Mouse (Mus musculus): ENCODE measurements around the gene Nav2. TPM values are rescaled to one million over a fixed set of nuclear protein-coding genes. Genes with fewer than 3 reads are reported as not detected.

Nav2 gene
- polyA plus RNA-seq, 1 experiment: 46.2 TPM

- peaks cover 12% of the 10 kb centered on the region for H3K4me1 ChIP-seq (replicated peaks; ENCODE audit: control insufficient read depth, insufficient read depth, low read length)
- H3K4me3 ChIP-seq (ENCODE audit: control insufficient read depth, insufficient read depth, low read length): no peak within 1 kb of the TSS
- TF ChIP-seq CTCF (IDR thresholded peaks at IDR 0.05; ENCODE audit: borderline replicate concordance, control insufficient read depth, extremely low read depth, insufficient read depth, low read length, poor library complexity) (no peak), POLR2A (IDR thresholded peaks at IDR 0.05; ENCODE audit: control insufficient read depth, extremely low read depth, insufficient read depth, low read length, poor library complexity) (no peak)
- no peak within 1 kb of the TSS for H3K27ac ChIP-seq (ENCODE audit: control insufficient read depth, insufficient read depth, low read length)
- H3K27me3 ChIP-seq (ENCODE audit: control insufficient read depth, insufficient read depth, low read length): peaks cover 26% of the 10 kb centered on the region
- 13% methylated on average over 33 of the region's 33 CpGs for WGBS
- no peaks in the 10 kb centered on the region for H3K36me3 ChIP-seq (ENCODE audit: control insufficient read depth, insufficient read depth, low read length)
- no peak for DNase-seq
Observed at GRCm38 (mm10) chr7:49636491-49637115, 728.1 kb downstream of the Nav2 start, which contains the start of gene Dbx1. Gene Dbx1 (minus strand): TSS chr7:49636849.

DNA sequence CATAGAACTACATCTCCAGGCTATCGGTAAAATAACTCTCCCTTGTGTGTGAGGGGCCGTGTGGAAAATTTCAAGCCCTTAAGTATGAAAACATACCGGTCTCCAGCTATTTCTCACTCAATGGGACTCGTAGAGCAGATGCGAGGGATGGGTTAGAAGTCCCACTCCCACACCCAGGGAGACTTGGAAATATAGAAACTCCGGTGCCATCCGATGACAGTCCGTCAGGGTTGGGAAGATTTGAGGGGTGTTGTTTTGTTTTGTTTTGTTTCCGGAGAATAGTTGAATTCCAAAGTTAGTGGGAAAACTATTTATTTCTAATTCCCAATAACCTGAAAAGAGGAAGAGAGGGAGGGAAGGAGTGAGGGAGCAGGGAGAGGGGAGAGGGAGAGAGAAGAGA, 728.8 kb downstream of the Nav2 start:
- H3K27me3 ChIP-seq (ENCODE audit: control insufficient read depth, insufficient read depth, low read length): peaks cover 22% of the 10 kb centered on the region
- no peak for DNase-seq

GRCm38 (mm10) chr7:49637851-49638663, 729.5 kb downstream of the Nav2 start:
- no peak overlapping the region for H3K27ac ChIP-seq (ENCODE audit: control insufficient read depth, insufficient read depth, low read length)
- TF ChIP-seq CTCF (IDR thresholded peaks at IDR 0.05; ENCODE audit: borderline replicate concordance, control insufficient read depth, extremely low read depth, insufficient read depth, low read length, poor library complexity): no peak
- TF ChIP-seq POLR2A (IDR thresholded peaks at IDR 0.05; ENCODE audit: control insufficient read depth, extremely low read depth, insufficient read depth, low read length, poor library complexity): no peak
- no peaks in the 10 kb centered on the region for H3K36me3 ChIP-seq (ENCODE audit: control insufficient read depth, insufficient read depth, low read length)
- H3K4me1 ChIP-seq (replicated peaks; ENCODE audit: control insufficient read depth, insufficient read depth, low read length): peaks cover 12% of the 10 kb centered on the region
- H3K27me3 ChIP-seq (ENCODE audit: control insufficient read depth, insufficient read depth, low read length): peaks cover 20% of the 10 kb centered on the region
- DNase-seq: no peak
- WGBS: 11% methylated on average over 21 of the region's 21 CpGs
- no peak overlapping the region for H3K4me3 ChIP-seq (ENCODE audit: control insufficient read depth, insufficient read depth, low read length)

More for the DNA sequence above, 728.8 kb downstream of the Nav2 start:
- Histone ChIP-seq H3K4me1 (replicated peaks; ENCODE audit: control insufficient read depth, insufficient read depth, low read length) (peaks cover 12% of the 10 kb centered on the region), H3K36me3 (ENCODE audit: control insufficient read depth, insufficient read depth, low read length) (no peaks in the 10 kb centered on the region), H3K4me3 (ENCODE audit: control insufficient read depth, insufficient read depth, low read length) (no peak overlapping the region), H3K27ac (ENCODE audit: control insufficient read depth, insufficient read depth, low read length) (no peak overlapping the region)
- WGBS: 18% methylated on average over 9 of the region's 9 CpGs
- no peak for TF ChIP-seq CTCF (IDR thresholded peaks at IDR 0.05; ENCODE audit: borderline replicate concordance, control insufficient read depth, extremely low read depth, insufficient read depth, low read length, poor library complexity)
- no peak for TF ChIP-seq POLR2A (IDR thresholded peaks at IDR 0.05; ENCODE audit: control insufficient read depth, extremely low read depth, insufficient read depth, low read length, poor library complexity)

DNA sequence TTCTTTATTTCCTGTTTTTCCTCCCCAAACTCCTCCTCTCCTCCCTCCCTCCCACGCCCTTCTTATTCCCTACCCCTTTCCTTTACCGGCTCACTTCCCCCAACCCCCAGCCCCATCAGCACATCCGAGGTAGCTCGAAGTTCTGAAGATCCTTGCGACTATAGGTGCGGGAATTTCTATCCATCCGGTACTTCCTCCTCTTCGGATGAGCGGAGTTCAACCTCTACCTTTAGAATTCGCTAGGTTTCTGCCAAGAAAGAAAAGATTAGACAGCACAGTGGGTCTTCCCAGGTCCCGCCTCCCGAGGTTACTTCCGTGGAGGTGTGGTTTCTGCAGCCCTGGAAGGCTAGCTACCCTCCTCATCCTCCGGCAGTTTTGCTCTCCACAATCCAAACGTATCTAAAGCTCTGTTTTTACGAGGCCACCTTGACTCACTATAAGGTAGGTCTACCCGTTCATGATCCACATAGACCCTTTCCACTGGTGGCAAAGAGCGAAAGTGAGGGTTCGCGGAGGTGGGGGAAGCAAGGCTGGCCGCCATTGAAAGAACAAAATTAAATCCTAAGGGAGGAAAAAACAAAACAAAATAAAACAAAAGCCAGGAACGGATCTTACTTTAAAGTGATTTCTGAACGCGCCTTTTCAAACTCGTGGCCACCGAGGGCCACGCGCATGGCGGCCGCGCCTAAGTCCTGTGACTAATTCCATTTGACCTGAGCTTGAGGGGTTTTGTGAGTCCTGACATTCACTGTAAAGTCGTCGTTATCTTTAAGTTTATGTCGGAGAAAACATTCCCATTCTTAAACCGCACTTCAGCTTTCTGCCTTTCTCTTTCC, 730.6 kb downstream of the Nav2 start:
- 18% methylated on average over 35 of the region's 35 CpGs for WGBS
- Histone ChIP-seq H3K4me1 (replicated peaks; ENCODE audit: control insufficient read depth, insufficient read depth, low read length) (peaks cover 6% of the 10 kb centered on the region; the same call in 1 of the 2 replicates), H3K4me3 (ENCODE audit: control insufficient read depth, insufficient read depth, low read length) (no peak overlapping the region), H3K27me3 (ENCODE audit: control insufficient read depth, insufficient read depth, low read length) (peaks cover 18% of the 10 kb centered on the region), H3K27ac (ENCODE audit: control insufficient read depth, insufficient read depth, low read length) (no peak overlapping the region), H3K36me3 (ENCODE audit: control insufficient read depth, insufficient read depth, low read length) (no peaks in the 10 kb centered on the region)
- no peak for TF ChIP-seq POLR2A (IDR thresholded peaks at IDR 0.05; ENCODE audit: control insufficient read depth, extremely low read depth, insufficient read depth, low read length, poor library complexity)
- no peak for TF ChIP-seq CTCF (IDR thresholded peaks at IDR 0.05; ENCODE audit: borderline replicate concordance, control insufficient read depth, extremely low read depth, insufficient read depth, low read length, poor library complexity)
- DNase-seq: no peak

DNA sequence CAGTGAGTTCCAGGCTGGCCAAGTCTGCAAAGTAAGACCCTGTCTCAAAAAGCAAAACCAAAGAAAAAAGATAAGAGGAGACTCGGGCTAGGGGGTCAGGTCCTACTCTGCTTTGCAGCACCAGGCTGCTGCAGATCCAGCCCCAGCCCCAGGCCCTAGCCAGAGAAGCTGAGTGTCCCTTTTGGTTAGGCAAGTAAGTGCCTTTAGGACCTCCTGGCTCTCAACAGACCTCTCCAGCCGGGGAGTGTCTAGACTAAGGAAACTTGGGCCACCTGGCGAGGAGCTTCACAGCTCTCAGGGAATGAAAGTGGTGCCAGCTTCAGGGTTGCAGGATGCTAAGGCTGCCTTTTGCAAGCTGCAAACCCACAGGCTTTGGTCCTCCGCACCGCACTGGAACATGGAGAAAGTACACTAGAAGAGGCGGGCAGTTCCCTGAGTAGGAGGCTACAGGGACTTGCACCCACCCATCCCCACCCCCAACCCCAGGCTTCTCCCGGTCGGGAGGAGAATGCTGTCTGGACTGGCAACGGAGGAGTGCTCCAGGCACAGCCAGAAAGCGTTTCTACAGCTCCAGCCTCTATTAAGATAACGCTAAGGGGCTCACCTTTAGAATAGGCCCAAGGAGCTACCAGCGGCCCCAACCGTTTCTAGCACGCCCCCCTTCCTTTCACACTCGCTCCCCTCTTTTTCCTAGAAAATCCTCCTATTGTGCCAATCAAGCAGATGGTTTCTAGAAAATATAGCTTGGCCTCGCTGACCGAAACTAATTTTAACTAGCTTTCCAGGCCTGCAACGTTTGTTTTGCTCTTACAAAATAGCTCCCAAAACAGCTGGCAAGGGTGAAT, 731.6 kb downstream of the Nav2 start:
- Histone ChIP-seq H3K4me1 (replicated peaks; ENCODE audit: control insufficient read depth, insufficient read depth, low read length) (0 out of 2 replicates have a peak, but pooled peaks cover under 1% of the 10 kb centered on the region), H3K27ac (ENCODE audit: control insufficient read depth, insufficient read depth, low read length) (no peak overlapping the region), H3K27me3 (ENCODE audit: control insufficient read depth, insufficient read depth, low read length) (peaks cover 13% of the 10 kb centered on the region), H3K4me3 (ENCODE audit: control insufficient read depth, insufficient read depth, low read length) (no peak overlapping the region), H3K36me3 (ENCODE audit: control insufficient read depth, insufficient read depth, low read length) (no peaks in the 10 kb centered on the region)
- DNase-seq: no peak
- 75% methylated on average over 18 of the region's 18 CpGs for WGBS
- no peak for TF ChIP-seq CTCF (IDR thresholded peaks at IDR 0.05; ENCODE audit: borderline replicate concordance, control insufficient read depth, extremely low read depth, insufficient read depth, low read length, poor library complexity)
- TF ChIP-seq POLR2A (IDR thresholded peaks at IDR 0.05; ENCODE audit: control insufficient read depth, extremely low read depth, insufficient read depth, low read length, poor library complexity): no peak
